Mouse (Mus musculus) A20 (cell line): ENCODE results near the gene Hspa1l.
"Not testable (repeated sequence)": the region's sequence is repeated elsewhere in the genome, so short reads cannot be mapped to it uniquely, and the experiment has no call there.

Experiments used
- DNase-seq: peaks from one replicate; pipeline ENCODE4 v3.0.0-alpha.2; 2011; ENCODE audit warnings: low read depth, low spot score

The Hspa1l gene

DNA sequence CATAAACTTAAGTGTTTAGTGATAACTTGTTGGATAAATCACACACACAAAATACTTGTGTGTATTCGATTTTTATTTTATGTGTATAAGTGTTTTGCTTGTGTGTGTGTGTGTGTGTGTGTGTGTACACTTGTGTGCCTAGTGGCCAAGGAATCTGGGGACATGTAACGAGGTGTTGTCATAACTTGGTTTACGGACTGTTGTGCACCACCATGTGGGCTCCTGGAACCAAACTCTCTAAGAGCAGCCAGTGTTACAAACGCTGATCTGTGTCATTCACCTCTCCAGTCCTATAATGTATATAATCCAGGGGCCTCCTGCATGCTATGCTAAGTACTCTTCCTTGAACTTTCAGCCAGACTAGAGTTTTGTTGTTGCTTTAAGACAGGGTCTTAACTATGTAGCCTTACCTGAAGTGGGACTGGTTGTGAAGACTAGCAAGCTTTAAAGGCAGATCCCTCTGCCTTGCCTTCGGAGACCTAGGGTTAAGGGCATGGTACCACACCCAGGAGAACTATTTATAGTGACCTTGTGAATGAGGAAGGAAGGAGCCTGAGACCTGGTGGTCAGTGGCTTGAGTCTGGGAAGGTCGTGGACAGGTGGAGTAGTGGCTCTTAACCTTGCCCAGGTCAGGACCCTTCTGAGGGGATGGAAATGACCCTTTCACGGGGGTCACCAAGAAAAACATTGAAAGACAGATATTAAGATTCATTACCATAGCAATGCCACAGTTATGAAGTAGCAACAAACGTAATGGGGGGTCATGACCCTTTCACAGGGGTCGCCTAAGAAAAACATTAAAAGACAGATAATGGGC, 30.7 kb downstream of the Hspa1l start:
- DNase-seq, result peak; percentile 49

DNA sequence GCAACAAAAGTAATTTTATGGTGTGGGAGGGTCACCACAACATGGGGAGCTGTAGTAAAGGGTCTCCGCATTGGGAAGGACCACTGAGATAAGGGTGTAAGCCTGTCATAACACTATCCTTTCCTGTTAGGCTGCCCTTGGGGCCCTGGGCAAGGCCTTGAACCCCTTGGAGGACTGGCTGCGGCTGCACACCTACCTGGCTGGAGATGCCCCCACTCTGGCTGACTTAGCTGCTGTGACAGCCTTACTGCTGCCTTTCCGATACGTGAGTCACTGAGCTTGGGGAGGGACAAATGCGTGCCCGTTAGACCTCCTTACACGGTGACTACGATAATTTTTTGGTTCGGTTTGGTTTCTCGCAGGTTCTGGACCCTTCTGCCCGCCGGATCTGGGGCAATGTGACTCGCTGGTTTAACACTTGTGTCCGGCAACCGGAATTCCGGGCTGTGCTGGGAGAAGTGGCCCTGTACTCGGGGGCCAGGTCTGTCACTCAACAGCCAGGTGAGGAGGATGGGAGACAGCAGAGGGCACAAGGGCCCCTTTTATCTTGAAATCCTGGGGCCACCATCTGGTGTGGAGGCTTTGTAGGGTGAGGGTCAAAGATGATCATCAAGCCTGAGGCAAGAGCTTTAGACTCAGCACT, 31.7 kb downstream of the Hspa1l start:
- DNase-seq, result no peak

- DNase-seq, result no peak
Measured at GRCm38 (mm10) chr17:35005158-35005557, 32.7 kb downstream of the Hspa1l start.

GRCm38 (mm10) chr17:35005902-35006301, 33.4 kb downstream of the Hspa1l start:
- not testable (repeated sequence) for DNase-seq

DNA sequence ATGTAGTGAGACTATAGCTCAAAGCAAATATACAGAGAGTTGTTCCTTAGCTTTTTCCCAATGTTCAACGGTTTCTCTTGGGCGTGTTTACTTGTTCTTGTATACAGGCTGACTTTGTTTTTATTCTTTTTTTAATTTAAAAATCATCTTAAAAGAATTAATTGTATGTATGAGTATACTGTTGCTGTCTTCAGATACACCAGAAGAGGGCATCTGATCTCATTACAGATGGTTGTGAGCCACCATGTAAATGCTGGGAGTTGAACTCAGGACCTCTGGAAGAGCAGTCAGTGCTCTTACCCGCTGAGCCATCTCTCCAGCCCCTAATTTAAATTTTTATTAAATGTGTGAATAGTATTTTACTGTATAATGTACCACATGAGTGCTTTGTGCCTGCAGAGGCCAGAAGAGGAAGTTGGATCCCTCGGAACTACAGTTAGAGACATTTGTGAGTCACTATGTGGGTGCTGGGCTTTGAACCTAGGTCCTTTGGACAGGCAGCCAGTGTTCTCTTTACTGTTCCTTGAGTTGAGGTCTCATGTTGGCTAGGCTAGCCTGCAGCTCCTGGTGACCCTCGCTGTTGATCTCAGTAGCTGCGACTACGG, 35.0 kb downstream of the Hspa1l start:
- DNase-seq, result no peak

DNA sequence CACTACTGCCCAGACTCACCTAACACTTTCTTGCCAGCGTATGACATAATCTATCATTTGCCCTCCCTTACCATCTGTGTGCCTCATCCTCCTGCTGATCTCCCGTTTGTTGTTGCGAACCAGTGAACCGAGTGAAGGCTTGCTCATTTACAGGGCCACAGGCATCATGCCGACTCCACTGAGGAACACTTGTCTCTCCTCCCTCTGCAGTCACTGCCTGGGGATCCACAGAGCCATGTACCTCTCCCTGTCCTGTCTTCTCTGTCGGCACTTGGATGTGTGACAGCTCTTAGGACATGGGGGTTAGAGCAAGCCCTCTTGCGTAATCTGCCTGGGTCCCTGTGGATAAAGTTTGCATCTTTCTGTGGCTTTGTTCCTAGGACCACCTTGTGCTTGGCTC, 37.1 kb downstream of the Hspa1l start:
- DNase-seq, result no peak

DNA sequence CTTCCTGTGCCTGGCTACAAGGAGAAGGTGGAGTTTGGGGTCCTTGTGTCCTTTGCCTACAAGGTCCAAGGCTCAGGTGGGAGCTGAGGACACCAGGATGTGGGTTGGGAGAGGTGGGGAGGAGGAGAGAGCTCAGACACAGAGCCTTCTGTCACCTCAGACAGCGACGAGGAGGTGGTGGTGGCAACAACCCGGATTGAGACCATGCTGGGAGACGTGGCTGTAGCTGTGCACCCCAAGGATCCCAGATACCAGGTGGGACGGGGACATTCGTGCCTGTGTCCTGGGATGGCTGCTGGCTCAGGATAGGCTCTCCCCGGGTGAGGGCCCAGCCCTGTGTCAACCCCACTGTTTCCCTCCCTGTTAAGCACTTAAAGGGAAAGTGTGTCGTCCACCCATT, 38.9 kb downstream of the Hspa1l start:
- no peak for DNase-seq

DNA sequence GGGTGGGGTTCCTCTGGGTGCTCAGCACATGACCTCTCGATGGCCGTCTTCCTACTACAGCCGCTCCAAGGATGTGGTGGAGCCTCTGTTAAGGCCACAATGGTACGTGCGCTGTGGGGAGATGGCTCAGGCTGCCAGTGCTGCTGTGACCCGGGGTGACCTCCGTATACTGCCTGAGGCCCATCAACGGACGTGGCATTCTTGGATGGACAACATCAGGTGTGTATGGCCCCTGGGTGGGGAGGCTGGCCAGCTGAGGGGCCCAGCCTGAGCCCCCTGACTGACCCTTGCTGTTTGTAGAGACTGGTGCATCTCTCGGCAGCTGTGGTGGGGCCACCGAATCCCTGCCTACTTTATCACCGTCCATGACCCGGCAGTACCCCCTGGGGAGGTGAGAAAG, 39.9 kb downstream of the Hspa1l start:
- no peak for DNase-seq

GRCm38 (mm10) chr17:35013221-35013620, 40.7 kb downstream of the Hspa1l start:
- no peak for DNase-seq

GRCm38 (mm10) chr17:35015296-35015695, 42.8 kb downstream of the Hspa1l start:
- no peak for DNase-seq

GRCm38 (mm10) chr17:35016376-35016775, 43.9 kb downstream of the Hspa1l start, which contains the start of gene Vwa7:
Gene Vwa7, plus strand, starts transcription at chr17:35016579.
- no peak for DNase-seq

DNA sequence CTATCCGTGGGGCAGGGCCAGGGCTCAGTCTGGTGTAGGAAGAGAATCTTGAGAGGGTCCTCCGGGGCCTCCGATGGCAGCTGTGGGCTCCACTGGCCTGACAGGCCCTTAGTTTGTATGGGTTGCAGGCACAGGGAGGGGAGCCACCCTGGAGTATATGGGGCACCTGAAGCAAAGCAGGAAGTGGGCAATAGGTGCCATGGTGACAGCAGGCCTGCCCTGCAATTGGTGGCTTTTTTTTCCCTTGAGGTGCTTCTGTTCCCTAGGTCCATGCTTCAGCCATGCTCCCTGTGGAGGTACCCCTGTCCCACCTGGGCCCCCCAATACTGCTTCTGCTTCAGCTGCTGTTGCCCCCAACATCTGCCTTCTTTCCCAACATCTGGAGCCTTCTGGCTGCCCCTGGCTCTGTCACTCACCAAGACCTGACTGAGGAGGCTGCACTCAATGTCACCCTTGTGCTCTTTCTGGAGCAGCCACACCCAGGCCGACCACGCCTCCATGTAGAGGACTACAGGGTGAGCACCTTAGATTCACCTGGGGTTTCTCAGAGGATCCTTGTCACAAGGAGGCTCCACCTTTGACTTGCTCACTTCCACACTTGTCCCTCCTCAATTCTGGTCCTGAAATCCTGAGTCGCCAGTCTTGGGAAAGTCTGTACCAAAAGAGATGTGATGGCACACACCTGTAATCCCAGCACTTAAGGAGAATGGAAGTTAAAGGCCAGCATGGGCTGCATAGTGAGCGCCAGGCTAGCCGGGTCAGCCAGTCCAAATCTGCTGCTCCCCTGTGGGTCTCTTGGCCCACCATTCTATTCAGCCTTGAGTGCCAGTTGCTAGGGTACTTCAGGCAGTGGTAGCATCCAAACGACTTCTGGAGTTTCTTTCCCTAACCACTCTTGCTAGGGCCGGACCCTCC, 44.5 kb downstream of the Hspa1l start:
- peak; percentile 51 for DNase-seq

DNA sequence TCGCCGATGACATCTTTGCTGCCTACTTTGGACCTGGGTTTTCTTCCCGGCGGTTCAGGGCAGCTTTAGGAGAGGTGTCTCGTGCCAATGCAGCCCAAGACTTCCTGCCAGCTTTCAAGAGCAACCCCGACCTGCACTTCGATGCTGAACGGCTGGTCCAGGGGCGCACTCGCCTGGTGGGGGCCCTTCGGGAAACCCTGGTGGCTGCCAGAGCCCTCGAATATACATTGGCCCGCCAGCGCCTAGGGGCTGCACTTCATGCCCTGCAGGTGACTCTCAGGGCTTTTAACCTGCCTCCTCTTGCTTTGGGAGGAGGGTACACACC, 45.2 kb downstream of the Hspa1l start:
- DNase-seq, result no peak

GRCm38 (mm10) chr17:35018171-35018570, 45.7 kb downstream of the Hspa1l start:
- DNase-seq, result no peak

DNA sequence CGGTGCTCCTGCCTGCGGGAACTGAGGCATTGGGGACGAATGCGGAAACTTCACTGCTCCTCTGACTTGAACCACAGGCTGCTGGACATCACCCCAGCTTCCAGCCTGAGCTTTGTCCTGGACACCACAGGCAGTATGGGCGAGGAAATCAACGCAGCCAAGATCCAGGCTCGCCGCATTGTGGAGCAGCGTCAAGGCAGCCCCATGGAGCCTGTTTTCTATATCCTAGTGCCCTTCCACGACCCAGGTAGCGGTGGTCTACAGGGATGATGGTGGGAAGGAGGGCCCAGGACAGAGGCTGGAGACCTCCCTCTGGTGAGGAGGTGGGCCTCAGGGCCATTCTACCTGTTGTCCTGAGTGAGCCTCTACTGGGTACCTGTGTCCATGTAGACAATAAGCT, 47.4 kb downstream of the Hspa1l start:
- no peak for DNase-seq

GRCm38 (mm10) chr17:35020551-35020950, 48.0 kb downstream of the Hspa1l start:
- DNase-seq, result no peak

- DNase-seq, result peak; percentile 74
Measured at GRCm38 (mm10) chr17:35021163-35021808, 48.8 kb downstream of the Hspa1l start.

- no peak for DNase-seq
Measured at GRCm38 (mm10) chr17:35021842-35022477, 49.5 kb downstream of the Hspa1l start.

GRCm38 (mm10) chr17:35022541-35023060, 50.1 kb downstream of the Hspa1l start:
- DNase-seq, result no peak

GRCm38 (mm10) chr17:35023221-35023620, 50.7 kb downstream of the Hspa1l start:
- DNase-seq, result no peak

GRCm38 (mm10) chr17:35023756-35024155, 51.3 kb downstream of the Hspa1l start:
- DNase-seq, result peak; percentile 41
